Mouse (Mus musculus) Patski (cell line): ENCODE data around the gene Gzmn. TPM values are rescaled to one million over a fixed set of nuclear protein-coding genes. Genes with fewer than 3 reads are reported as not detected.
"Not testable (repeated sequence)": the region's sequence is repeated elsewhere in the genome, so short reads cannot be mapped to it uniquely, and the experiment has no call there.

Source experiments
- ATAC-seq: fragments of 100-300 bp; one replicate; pipeline ENCODE4 v1.8.0; 2021
- CTCF ChIA-PET: fragments of 350-600 bp; sonication (Branson Sonifier 250); formaldehyde crosslinking; loops from one replicate; lab custom pipeline; 2022; ENCODE audit warnings: inconsistent platforms; lab: Charles Lee
- POLR2A ChIA-PET: fragments of 350-600 bp; sonication (Branson Sonifier 250); formaldehyde crosslinking; loops from one replicate; lab custom pipeline; 2022; ENCODE audit warnings: antibody characterized with exemption, inconsistent platforms; lab: Charles Lee
- DNase-seq: peaks from one replicate; pipeline ENCODE4 v3.0.0-alpha.2; 2011; ENCODE audit warnings: low read depth, low spot score
- H3K27me3 ChIP-seq: fragments of 371-371 bp; one replicate; pipeline ENCODE4 v1.5.1; 2021
- CTCF ChIP-seq: fragments of 100-300 bp; IDR thresholded peaks from one replicate; pipeline ENCODE4 v1.5.1; 2021
- in situ Hi-C: fragments of 300-500 bp; cut with MboI; formaldehyde crosslinking; loops from 3 replicates; pipeline ENCODE4 v1.11.1; 2018; ENCODE audit warnings: low pct_unique_long_range_greater_than_20kb, mixed read lengths
- polyA plus RNA-seq: library from polyadenylated mRNA; unstranded; gene quantifications from one replicate; pipeline ENCODE4 v1.2.3, GENCODE M21; 2021

Gene Gzmn
- 0.06 TPM for polyA plus RNA-seq

DNA sequence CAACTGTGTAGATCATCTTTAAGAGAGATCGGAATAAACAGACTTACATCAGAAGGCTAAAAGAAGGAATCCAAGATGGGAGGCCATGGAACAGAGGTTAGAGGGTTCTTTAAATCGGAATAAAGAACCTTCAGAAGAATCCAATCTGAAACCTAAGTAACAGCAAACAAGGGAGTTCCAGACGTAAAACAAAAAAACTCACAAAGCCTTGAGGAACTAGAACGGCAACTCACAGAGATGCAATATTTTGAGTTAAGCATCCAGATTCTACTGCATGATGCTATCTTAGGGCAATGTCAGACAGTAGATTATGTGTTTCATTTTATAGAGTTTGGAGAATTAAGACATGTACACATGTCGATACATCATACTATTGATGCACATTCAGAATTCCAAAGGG lies at the start of gene Gzmn:
Gene Gzmn, minus strand, starts transcription at position 101 of the 400 bp plus-strand sequence.
- ChIA-PET POLR2A (no interaction called here), CTCF (no interaction called here)
- in situ Hi-C loops: no loop called here
- no peak for DNase-seq
- peaks cover 16% of the 10 kb centered on the region for H3K27me3 ChIP-seq
- no peak for TF ChIP-seq CTCF
- no peak for ATAC-seq

DNA sequence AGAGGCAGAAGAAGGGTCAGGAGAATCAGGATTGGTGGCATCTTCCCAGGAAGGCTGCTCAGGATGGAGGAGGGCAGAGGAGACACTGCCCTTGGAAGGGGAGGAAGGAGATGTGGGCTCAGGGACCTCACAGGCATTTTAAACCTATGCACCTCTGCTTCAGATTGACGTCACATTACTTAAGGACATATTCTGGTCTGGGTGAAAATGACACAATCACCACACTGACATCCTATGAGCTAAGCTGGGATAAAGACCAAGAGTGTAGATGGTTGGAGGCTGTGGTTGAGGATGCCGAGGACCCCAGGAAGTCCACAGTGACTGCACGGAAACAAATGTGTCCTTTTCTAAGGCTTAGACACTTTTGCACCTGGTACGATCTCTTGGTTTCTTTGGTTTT lies 36.9 kb upstream of the Gzmn start, which contains the start of gene Gzmf:
Gene Gzmf, minus strand, starts transcription at position 101 of the 400 bp plus-strand sequence.
- no peak for TF ChIP-seq CTCF
- DNase-seq (no peak), ATAC-seq (no peak)
- in situ Hi-C loops: no loop called here
- H3K27me3 ChIP-seq: no peaks in the 10 kb centered on the region
- POLR2A ChIA-PET: no interaction called here
- CTCF ChIA-PET: no interaction called here

DNA sequence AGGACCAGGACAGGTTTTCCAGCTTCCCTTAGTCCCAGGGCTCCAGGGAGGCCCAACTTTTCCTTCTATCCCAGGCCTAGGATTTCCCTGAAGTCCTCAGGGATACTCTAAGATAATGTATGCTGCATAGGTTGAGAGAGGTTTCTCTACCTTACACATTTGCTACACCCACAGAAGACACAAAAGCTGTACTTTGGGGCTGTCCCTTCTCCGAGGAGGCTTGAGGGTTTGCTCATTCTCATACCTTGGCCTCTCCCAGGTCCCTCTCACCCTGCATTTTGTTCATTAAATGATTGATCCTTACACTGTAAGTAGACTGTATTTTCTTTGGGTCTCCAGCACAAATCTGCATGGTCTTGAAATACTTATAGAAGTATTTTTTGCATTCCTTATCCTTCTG lies 31.2 kb upstream of the Gzmn start:
- H3K27me3 ChIP-seq: no peaks in the 10 kb centered on the region
- ChIA-PET POLR2A (no interaction called here), CTCF (interaction anchor here (1.9 kb wide), 1 partner anchor 19 kb away, joined by 8 read pairs; no protein-coding TSS in a partner anchor)
- no peak for TF ChIP-seq CTCF
- ATAC-seq (no peak), DNase-seq (no peak)
- in situ Hi-C loops: loop anchor here (10.0 kb wide), 1 partner anchor 99 kb away; no protein-coding TSS in a partner anchor

DNA sequence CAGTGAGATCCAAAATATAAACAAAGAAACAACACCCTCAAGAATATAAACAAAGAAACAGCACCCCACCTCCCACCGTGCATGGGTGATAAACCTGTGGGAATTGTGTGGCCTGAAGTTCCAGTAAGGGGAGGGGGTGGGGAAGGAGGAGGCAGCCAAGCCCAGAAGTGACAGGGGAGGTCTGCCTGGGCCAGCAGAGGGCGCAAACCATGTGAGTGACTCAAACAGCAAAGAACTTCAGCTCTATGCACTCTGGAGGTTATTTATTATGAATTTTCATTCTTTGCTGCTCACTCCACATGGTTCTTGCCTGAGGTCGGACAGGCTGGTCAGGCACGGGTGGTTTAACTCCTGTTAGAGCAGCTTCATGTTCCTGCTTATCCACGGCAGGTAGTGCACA lies 30.6 kb upstream of the Gzmn start:
- POLR2A ChIA-PET, H3K27me3 ChIP-seq, DNase-seq: not testable (repeated sequence)
- in situ Hi-C loops: loop anchor here (10.0 kb wide), 1 partner anchor 100 kb away; no protein-coding TSS in a partner anchor
- TF ChIP-seq CTCF: peak; percentile 48
- CTCF ChIA-PET: interaction anchor here (1.9 kb wide), 1 partner anchor 19 kb away, joined by 8 read pairs; no protein-coding TSS in a partner anchor
- ATAC-seq: peak; percentile 39

DNA sequence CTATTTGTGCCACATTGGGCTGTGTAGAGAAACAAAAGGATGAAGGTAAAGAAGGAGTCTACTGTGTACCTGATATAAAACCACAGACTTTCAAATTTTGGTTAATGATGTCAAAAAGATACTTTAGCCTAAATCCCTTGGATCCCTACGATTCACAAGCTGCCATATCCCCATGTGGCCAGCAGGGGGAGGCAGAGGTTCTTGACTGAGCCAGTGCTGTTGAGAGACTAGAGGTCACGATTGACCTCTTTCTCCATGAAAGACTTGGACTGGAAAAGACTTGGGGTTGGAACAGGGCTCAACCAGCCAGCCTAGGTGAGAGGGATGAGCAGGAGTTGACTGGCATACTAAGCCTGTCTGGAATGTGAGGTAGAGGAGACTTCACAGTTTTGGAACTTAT lies 29.6 kb upstream of the Gzmn start:
- peak; percentile 88 for TF ChIP-seq CTCF
- ChIA-PET CTCF (interaction anchor here (0.8 to 1.9 kb wide), 2 partner anchors 18 to 264 kb away, joined by 3 to 8 read pairs; no protein-coding TSS in a partner anchor), POLR2A (no interaction called here)
- H3K27me3 ChIP-seq: no peaks in the 10 kb centered on the region
- ATAC-seq (no peak), DNase-seq (no peak)
- in situ Hi-C loops: loop anchor here (10.0 kb wide), 1 partner anchor 101 kb away; no protein-coding TSS in a partner anchor

DNA sequence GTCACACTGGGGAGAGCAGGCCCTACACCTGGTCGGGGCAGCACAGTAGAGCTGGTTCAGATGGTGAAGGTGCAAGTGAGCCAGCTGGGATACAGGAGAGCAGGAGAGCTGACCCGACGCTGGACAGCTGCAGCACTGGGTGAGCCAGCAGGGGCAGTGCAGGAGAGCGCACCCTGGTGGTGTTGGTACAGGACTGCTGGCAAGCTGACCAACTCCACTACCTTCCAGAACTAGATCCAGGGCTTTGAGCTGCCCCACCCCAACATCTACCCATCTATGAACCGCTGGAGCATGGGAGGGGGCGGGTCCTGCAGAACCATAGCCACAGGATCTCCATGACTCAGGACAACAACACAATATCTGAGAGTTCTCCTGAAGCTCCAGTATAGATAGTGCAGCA lies 12.5 kb upstream of the Gzmn start:
- in situ Hi-C loops: no loop called here
- CTCF ChIA-PET: interaction anchor here (1.3 to 2.7 kb wide), 2 partner anchors 9 to 18 kb away, joined by 5 to 8 read pairs; no protein-coding TSS in a partner anchor
- no peak for ATAC-seq
- H3K27me3 ChIP-seq: peaks cover 3% of the 10 kb centered on the region
- no peak for DNase-seq
- POLR2A ChIA-PET: no interaction called here
- peak; percentile 21 for TF ChIP-seq CTCF

DNA sequence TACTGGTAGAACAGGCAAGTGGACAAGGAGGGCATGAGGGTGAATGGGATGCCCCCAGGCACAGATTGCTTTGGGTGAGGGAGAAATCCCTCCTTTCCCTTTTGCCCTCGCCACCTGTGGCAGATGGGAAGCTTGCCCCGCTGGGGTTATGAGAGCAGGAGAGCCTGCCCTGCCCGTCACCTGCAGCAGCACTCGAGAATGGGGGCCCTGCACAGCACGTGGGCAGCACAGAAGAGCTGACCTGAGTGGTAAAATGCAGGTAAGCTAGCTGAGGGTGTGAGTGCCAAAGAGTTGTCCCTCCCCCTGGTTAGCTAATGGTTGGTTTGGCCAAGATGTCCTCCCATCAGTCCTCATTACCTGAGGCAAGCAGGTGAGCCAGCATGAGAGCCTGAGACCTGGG lies 12.1 kb upstream of the Gzmn start:
- H3K27me3 ChIP-seq: peaks cover 3% of the 10 kb centered on the region
- ATAC-seq: no peak
- CTCF ChIA-PET: interaction anchor here (1.3 to 2.7 kb wide), 2 partner anchors 9 to 18 kb away, joined by 5 to 8 read pairs; no protein-coding TSS in a partner anchor
- POLR2A ChIA-PET: no interaction called here
- in situ Hi-C loops: no loop called here
- DNase-seq: no peak
- TF ChIP-seq CTCF: no peak

DNA sequence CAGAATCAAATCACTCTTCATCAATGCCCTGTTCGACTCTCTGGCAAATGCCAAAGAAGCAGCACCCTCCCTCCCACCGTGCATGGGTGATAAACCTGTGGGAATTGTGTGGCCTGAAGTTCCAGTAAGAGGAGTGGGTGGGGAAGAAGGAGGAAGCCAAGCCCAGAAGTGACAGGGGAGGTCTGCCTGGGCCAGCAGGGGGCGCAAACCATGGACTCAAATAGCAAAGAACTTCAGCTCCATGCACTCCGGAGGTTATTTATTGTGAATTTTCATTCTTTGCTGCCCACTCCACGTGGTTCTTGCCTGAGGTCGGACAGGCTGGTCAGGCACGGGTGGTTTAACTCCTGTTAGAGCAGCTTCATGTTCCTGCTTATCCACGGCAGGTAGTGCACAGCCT lies 3.3 kb upstream of the Gzmn start:
- CTCF ChIA-PET: interaction anchor here (1.1 to 1.5 kb wide), 2 partner anchors 9 to 25 kb away, joined by 3 to 5 read pairs; no protein-coding TSS in a partner anchor

DNA sequence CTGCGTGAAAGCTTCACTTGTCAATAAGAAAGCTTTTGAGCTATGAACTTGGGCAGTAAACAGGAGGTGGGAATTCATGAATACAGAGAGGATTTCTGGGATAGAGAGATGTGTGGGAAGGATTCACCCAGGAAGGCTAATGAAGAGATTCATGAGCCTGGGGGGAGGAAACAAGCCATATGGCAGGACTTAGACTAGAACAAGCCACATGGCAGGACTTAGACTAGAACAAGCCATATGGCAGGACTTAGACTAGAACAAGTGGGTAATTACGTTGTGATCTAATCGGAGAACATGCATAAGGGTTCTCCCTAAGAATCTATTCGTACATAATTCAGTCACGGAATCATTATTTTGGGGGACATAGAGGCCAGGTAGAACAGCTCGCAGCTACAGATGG lies 1.0 kb downstream of the Gzmn start:
- ChIA-PET POLR2A (no interaction called here), CTCF (interaction anchor here (1.6 kb wide), 1 partner anchor 179 kb away, joined by 3 read pairs; no protein-coding TSS in a partner anchor)
- peaks cover 16% of the 10 kb centered on the region for H3K27me3 ChIP-seq
- in situ Hi-C loops: no loop called here
- ATAC-seq (no peak), DNase-seq (no peak)
- TF ChIP-seq CTCF: no peak

More for the DNA sequence above, 3.3 kb upstream of the Gzmn start:
- DNase-seq, ATAC-seq, POLR2A ChIA-PET, in situ Hi-C loops: not testable (repeated sequence)
- H3K27me3 ChIP-seq: peaks cover 16% of the 10 kb centered on the region
- peak; percentile 48 for TF ChIP-seq CTCF

DNA sequence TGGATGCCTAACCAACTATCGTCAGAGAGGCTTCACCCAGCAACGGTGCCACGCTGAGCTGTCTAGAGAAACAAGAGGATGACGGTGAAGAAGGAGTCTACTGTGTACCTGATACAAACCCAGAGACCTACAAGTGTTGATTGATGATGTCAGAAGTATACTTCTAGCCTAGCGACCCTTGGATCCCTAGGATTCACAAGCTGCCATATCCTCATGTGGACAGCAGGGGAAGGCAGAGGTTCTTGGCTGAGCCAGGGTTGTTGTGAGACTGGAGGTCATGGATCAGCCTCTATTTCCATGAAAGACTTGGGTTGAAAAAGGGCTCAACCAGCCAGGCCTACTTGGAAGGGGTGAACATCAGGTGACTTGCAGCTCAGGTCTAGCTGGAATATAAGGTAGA lies 1.7 kb downstream of the Gzmn start:
- ChIA-PET CTCF (interaction anchor here (1.6 kb wide), 1 partner anchor 179 kb away, joined by 3 read pairs; no protein-coding TSS in a partner anchor), POLR2A (no interaction called here)
- ATAC-seq (no peak), DNase-seq (no peak)
- peaks cover 16% of the 10 kb centered on the region for H3K27me3 ChIP-seq
- no peak for TF ChIP-seq CTCF
- in situ Hi-C loops: no loop called here

DNA sequence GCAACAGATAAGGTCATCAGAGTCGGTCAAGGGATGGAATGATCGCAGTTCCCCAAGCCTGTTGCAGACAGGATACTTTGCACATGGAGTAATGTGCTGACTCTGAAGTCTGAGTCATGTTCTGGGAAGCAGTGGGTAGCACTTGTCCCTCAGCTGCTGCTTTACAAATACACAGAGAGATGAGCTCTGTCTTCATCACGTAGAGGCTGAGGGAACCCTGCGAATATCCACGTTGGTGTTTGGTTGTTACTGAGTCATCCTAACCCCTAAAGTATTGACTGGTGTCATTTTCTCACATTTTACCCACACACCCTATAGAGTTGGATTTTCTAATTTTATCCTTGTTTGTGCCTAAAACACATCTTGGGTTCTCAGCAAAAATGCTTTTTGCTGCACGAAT lies 6.4 kb downstream of the Gzmn start:
- TF ChIP-seq CTCF: no peak
- CTCF ChIA-PET: interaction anchor here (1.1 kb wide), 1 partner anchor 8 kb away, joined by 3 read pairs; no protein-coding TSS in a partner anchor
- DNase-seq (no peak), ATAC-seq (no peak)
- no peaks in the 10 kb centered on the region for H3K27me3 ChIP-seq
- POLR2A ChIA-PET: interaction anchor here (1.3 kb wide), 1 partner anchor 12 kb away, joined by 3 read pairs; no protein-coding TSS in a partner anchor
- in situ Hi-C loops: no loop called here
